ENCODE assay signal across 18 mouse cellular contexts in the genomic region with DNA sequence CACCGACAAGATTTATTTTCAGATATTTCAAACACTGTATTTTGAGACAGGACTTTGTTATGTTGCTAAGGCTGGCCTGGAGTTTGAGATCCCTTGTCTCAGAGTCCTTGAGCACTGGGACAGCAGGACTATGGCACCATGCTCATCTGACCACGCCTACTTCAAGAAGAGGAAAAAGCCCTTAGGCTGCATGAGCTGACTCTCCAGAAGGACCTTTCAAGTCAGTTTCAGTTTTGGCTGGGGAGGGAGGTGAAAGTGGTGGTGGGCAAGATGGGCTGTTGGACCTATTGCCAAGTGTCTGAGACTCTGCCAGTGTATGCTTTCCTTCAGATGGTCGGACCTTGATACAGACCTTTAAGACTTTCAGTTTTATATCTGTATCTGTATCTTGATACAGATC. TPM values are rescaled to one million over a fixed set of nuclear protein-coding genes. Genes with fewer than 3 reads are reported as not detected.
DNase-seq lines count a peak whose midpoint lies in the region; ATAC-seq and TF ChIP-seq lines count a peak whose summit lies in the region.
"Had no signal": no experiment of that assay in that cellular context is flagged by ENCODE, and none has a peak within 500 bp of the region (broad histone marks: within the 10 kb centered on the region; RNA-seq: fewer than 3 reads in every experiment).

No protein-coding gene starts in this region.

- DNase-seq in hindbrain, embryonic 14.5 days (ENCODE audit: low spot score), result no peak
- DNase-seq in CD4-positive, CD25-positive, alpha-beta regulatory T cell, adult 2 months (ENCODE audit: low read depth, low spot score), result peak; percentile 27
- no peak for DNase-seq in midbrain, postnatal 0 days (ENCODE audit: low spot score)
- no peak for DNase-seq in right cerebral cortex, postnatal 25 days
- no peak for DNase-seq in kidney, adult 2 months
- DNase-seq: adrenal gland, postnatal 10 days; cerebellum, adult 8-10 months; gastrocnemius, postnatal 25 days; heart, postnatal 36 days; layer of hippocampus, adult 9-11 months; liver had no signal

- no peak overlapping the region for H3K4me3 ChIP-seq in hindbrain, embryonic 14.5 days (replicated peaks; ENCODE audit: low read length)
- H3K4me3 ChIP-seq in hindbrain, embryonic 16.5 days (ENCODE audit: low read length), result no peak overlapping the region
- H3K4me3 ChIP-seq in bone marrow macrophage, adult 2 months (ENCODE audit: insufficient read depth, low read length), result peak overlapping the region; percentile 24
- H3K4me3 ChIP-seq in midbrain, postnatal 0 days (ENCODE audit: low read depth, low read length), result no peak overlapping the region
- no peak overlapping the region for H3K4me3 ChIP-seq in kidney, adult 2 months (ENCODE audit: insufficient read depth, low read depth, low read length)
- H3K4me3 ChIP-seq: embryonic facial prominence, embryonic 15.5 days; heart, embryonic 12.5 days; intestine, embryonic 15.5 days; neural tube, embryonic 12.5 days had no signal

- H3K4me2 ChIP-seq in hindbrain, embryonic 14.5 days (replicated peaks), result no peak overlapping the region
- H3K4me2 ChIP-seq in hindbrain, embryonic 16.5 days (ENCODE audit: low read length), result no peak overlapping the region
- H3K4me2 ChIP-seq in midbrain, postnatal 0 days (ENCODE audit: low read depth, low read length, poor library complexity, severe bottlenecking), result no peak overlapping the region
- H3K4me2 ChIP-seq: embryonic facial prominence, embryonic 15.5 days; heart, embryonic 12.5 days; intestine, embryonic 15.5 days; lung, embryonic 14.5 days; neural tube, embryonic 12.5 days had no signal

- no peak overlapping the region for H3K9ac ChIP-seq in hindbrain, embryonic 14.5 days
- no peak overlapping the region for H3K9ac ChIP-seq in hindbrain, embryonic 16.5 days (ENCODE audit: low read depth, low read length)
- 0 out of 2 replicates have a peak overlapping the region, but pooled peaks have one; percentile 29 for H3K9ac ChIP-seq in midbrain, postnatal 0 days (replicated peaks; ENCODE audit: low read length, poor library complexity, severe bottlenecking)
- H3K9ac ChIP-seq: embryonic facial prominence, embryonic 15.5 days; heart, embryonic 12.5 days; intestine, embryonic 15.5 days; lung, embryonic 14.5 days; neural tube, embryonic 12.5 days had no signal

- no peaks in the 10 kb centered on the region for H3K9me3 ChIP-seq in hindbrain, embryonic 14.5 days (ENCODE audit: control insufficient read depth, low read length)
- no peaks in the 10 kb centered on the region for H3K9me3 ChIP-seq in hindbrain, embryonic 16.5 days (ENCODE audit: control insufficient read depth, low read length)
- H3K9me3 ChIP-seq in midbrain, postnatal 0 days (ENCODE audit: low read length), result no peaks in the 10 kb centered on the region
- H3K9me3 ChIP-seq: embryonic facial prominence, embryonic 15.5 days; heart, embryonic 12.5 days; intestine, embryonic 15.5 days; neural tube, embryonic 12.5 days had no signal

- H3K4me1 ChIP-seq in hindbrain, embryonic 14.5 days (replicated peaks; ENCODE audit: control insufficient read depth, insufficient read depth, low read length), result peaks cover 11% of the 10 kb centered on the region
- peaks cover 9% of the 10 kb centered on the region for H3K4me1 ChIP-seq in hindbrain, embryonic 16.5 days (ENCODE audit: control insufficient read depth, insufficient read depth, low read depth, low read length)
- H3K4me1 ChIP-seq in bone marrow macrophage, adult 2 months (ENCODE audit: control insufficient read depth, insufficient read depth, low read length), result peaks cover 15% of the 10 kb centered on the region
- 0 out of 2 replicates have a peak, but pooled peaks cover 4% of the 10 kb centered on the region for H3K4me1 ChIP-seq in midbrain, postnatal 0 days (ENCODE audit: insufficient read depth, low read length)
- H3K4me1 ChIP-seq in kidney, adult 2 months (ENCODE audit: control insufficient read depth, insufficient read depth, low read length), result peaks cover 13% of the 10 kb centered on the region; the same call in 1 of the 2 replicates

- 73% methylated on average over 3 of the region's 3 CpGs for WGBS in hindbrain, embryonic 14.5 days
- 79% methylated on average over 3 of the region's 3 CpGs for WGBS in hindbrain, embryonic 16.5 days
- WGBS in midbrain, postnatal 0 days, result 74% methylated on average over 3 of the region's 3 CpGs
- 63% methylated on average over 3 of the region's 3 CpGs for WGBS in kidney, adult 2 months

- no peaks in the 10 kb centered on the region for H3K27me3 ChIP-seq in hindbrain, embryonic 14.5 days (ENCODE audit: control insufficient read depth, insufficient read depth, low read length)
- no peaks in the 10 kb centered on the region for H3K27me3 ChIP-seq in hindbrain, embryonic 16.5 days (replicated peaks; ENCODE audit: control insufficient read depth, insufficient read depth, low read length)
- H3K27me3 ChIP-seq in midbrain, postnatal 0 days (ENCODE audit: insufficient read depth, low read length), result no peaks in the 10 kb centered on the region
- H3K27me3 ChIP-seq in kidney, adult 2 months (replicated peaks; ENCODE audit: control insufficient read depth, insufficient read depth, low read length), result no peaks in the 10 kb centered on the region
- H3K27me3 ChIP-seq: embryonic facial prominence, embryonic 15.5 days; heart, embryonic 12.5 days; intestine, embryonic 15.5 days; neural tube, embryonic 12.5 days had no signal

- TF ChIP-seq POLR2A in bone marrow macrophage, adult 2 months (IDR thresholded peaks at IDR 0.05; ENCODE audit: borderline replicate concordance, low read depth, low read length), result no peak
- TF ChIP-seq POLR2A in kidney, adult 2 months (IDR thresholded peaks at IDR 0.05; ENCODE audit: low read depth, low read length), result no peak

- no peak for TF ChIP-seq CTCF in bone marrow macrophage, adult 2 months (IDR thresholded peaks at IDR 0.05; ENCODE audit: low read depth, low read length)
- no peak for TF ChIP-seq CTCF in midbrain, postnatal 0 days (IDR thresholded peaks at IDR 0.05)
- no peak for TF ChIP-seq CTCF in kidney, adult 2 months (conservative IDR thresholded peaks at IDR 0.05; ENCODE audit: insufficient read depth, insufficient read length, low read depth, low read length)

- peak overlapping the region; percentile 47; the same call in 1 of the 2 replicates for H3K27ac ChIP-seq in hindbrain, embryonic 14.5 days
- no peak overlapping the region for H3K27ac ChIP-seq in hindbrain, embryonic 16.5 days (ENCODE audit: low read depth, low read length)
- H3K27ac ChIP-seq in bone marrow macrophage, adult 2 months (ENCODE audit: insufficient read depth, low read depth, low read length), result no peak overlapping the region
- H3K27ac ChIP-seq in midbrain, postnatal 0 days (ENCODE audit: low read depth, low read length), result peak overlapping the region; percentile 51
- H3K27ac ChIP-seq in kidney, adult 2 months (ENCODE audit: insufficient read depth, low read depth, low read length), result no peak overlapping the region
- H3K27ac ChIP-seq: embryonic facial prominence, embryonic 15.5 days; intestine, embryonic 15.5 days; neural tube, embryonic 12.5 days had no signal

- H3K36me3 ChIP-seq in hindbrain, embryonic 14.5 days (replicated peaks; ENCODE audit: control insufficient read depth, insufficient read depth), result no peaks in the 10 kb centered on the region
- no peaks in the 10 kb centered on the region for H3K36me3 ChIP-seq in hindbrain, embryonic 16.5 days (ENCODE audit: control insufficient read depth, insufficient read depth, low read length)
- H3K36me3 ChIP-seq in midbrain, postnatal 0 days (ENCODE audit: insufficient read depth, low read length), result no peaks in the 10 kb centered on the region
- no peaks in the 10 kb centered on the region for H3K36me3 ChIP-seq in kidney, adult 2 months (ENCODE audit: control insufficient read depth, insufficient read depth, low read length)
- H3K36me3 ChIP-seq: embryonic facial prominence, embryonic 15.5 days; heart, embryonic 12.5 days; intestine, embryonic 15.5 days; neural tube, embryonic 12.5 days had no signal

- no peak for ATAC-seq in hindbrain, embryonic 14.5 days (ENCODE audit: low FRiP score)
- ATAC-seq in hindbrain, embryonic 16.5 days, result no peak
- ATAC-seq in midbrain, postnatal 0 days (ENCODE audit: low FRiP score), result no peak
- ATAC-seq: intestine, embryonic 15.5 days had no signal

RNA-seq across cellular contexts. Expression of gene Prkacb, which starts 28.6 kb away (rescaled TPM):
- polyA plus RNA-seq in hindbrain, embryonic 14.5 days (2014; fragmentation: Nextera tagmentation; extraction: Ambion mirVana), result 216 and 258 TPM in 2 replicates
- 199 and 204 TPM in 2 replicates for polyA plus RNA-seq in hindbrain, embryonic 16.5 days (2015; fragmentation: Nextera tagmentation; extraction: Ambion mirVana)
- polyA plus RNA-seq in bone marrow macrophage, adult 2 months (2012; ENCODE audit: insufficient read depth, insufficient read length, missing spikeins), result 107 and 120 TPM in 2 replicates
- 311 and 350 TPM in 2 replicates for total RNA-seq in midbrain, postnatal 0 days (2014; rRNA removed)
- polyA plus RNA-seq in midbrain, postnatal 0 days (2015; fragmentation: Nextera tagmentation; extraction: Ambion mirVana), result 220 and 221 TPM in 2 replicates
- polyA plus RNA-seq in kidney, adult 2 months (2012; rRNA removed), result 20.6 and 23.3 TPM in 2 replicates

Comparison
In these comparisons a context has a peak if more than half of its experiments do, and no peak if none do; other contexts are left out.
1. H3K27ac ChIP-seq: peak in hindbrain, embryonic 14.5 days (single experiment) and midbrain, postnatal 0 days (single experiment); none in hindbrain, embryonic 16.5 days (single experiment), bone marrow macrophage, adult 2 months (single experiment) and kidney, adult 2 months (single experiment).